Mouse (Mus musculus) spleen, adult 2 months (tissue): ENCODE measurements around the gene Rhbdf2.

ENCODE experiments used
- CTCF ChIP-seq: fragments of 200-500 bp; IDR thresholded peaks from 2 replicates; pipeline ENCODE4 v1.5.1; 2011; ENCODE audit warnings: mild to moderate bottlenecking, inconsistent platforms; ENCODE audit not compliant: insufficient read depth, insufficient read length, insufficient replicate concordance; ENCODE audit errors: extremely low read depth
- POLR2A ChIP-seq: fragments of 200-500 bp; IDR thresholded peaks from 2 replicates; pipeline ENCODE4 v1.6.1; 2011; ENCODE audit warnings: low read depth, low read length, inconsistent platforms

DNA sequence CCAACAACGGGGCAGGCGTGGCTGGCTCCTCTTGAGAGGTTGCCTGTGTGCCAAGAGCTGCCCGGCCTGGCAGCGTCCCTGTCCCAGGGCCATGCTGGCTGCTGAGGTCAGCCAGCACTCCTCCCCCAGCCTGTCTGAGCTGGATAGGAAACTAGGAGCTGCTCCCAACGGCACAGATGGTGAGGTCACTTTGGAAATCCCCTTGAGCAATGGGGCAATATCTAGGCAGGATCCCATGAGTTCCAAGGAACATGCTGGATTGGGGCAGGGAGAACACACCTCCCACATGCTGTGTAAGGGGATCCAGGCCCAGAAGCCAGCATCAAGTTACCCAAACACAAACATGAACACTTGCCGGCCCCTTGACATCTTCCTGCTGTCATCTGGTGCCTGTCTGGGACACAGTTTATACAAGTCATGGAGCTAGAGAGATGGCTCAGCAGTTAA lies 5.5 kb downstream of the Rhbdf2 start:
- TF ChIP-seq POLR2A = no peak
- TF ChIP-seq CTCF = no peak
